Mouse (Mus musculus) heart, adult 10 weeks (tissue): ENCODE results near the gene Nedd9. TPM values are rescaled to one million over a fixed set of nuclear protein-coding genes. Genes with fewer than 3 reads are reported as not detected.

Experiments
- polyA plus RNA-seq: library from polyadenylated mRNA; stranded (reverse); fragments of 350-450 nt; fragmentation: Illumina TruSeq; extraction: RNeasy Lipid Tissue Mini Kit (QIAGEN cat#74804); gene quantifications from one replicate; pipeline ENCODE4 v1.2.3, GENCODE M21; 2014; ENCODE audit warnings: low read depth, low replicate concordance

Gene Nedd9
- 16.7 TPM for polyA plus RNA-seq

GRCm38 (mm10) chr13:41486606-41487408, at the start of gene Nedd9:
Gene Nedd9 (minus strand): TSS chr13:41487362.

GRCm38 (mm10) chr13:41273927-41274650, 213.1 kb downstream of the Nedd9 start, which contains the start of gene Gm17364:
Gene Gm17364 (minus strand): TSS chr13:41273977.

Other genes starting within 250 kb of the Nedd9 start
- gene Smim13, start 237.5 kb downstream of the Nedd9 start, polyA plus RNA-seq, result 21.0 TPM
- not detected for gene Gm17364, start 213.4 kb downstream of the Nedd9 start, polyA plus RNA-seq
- gene Tmem170b, start 118.5 kb upstream of the Nedd9 start, polyA plus RNA-seq, result 8.4 TPM